Mouse (Mus musculus) CH12F3 (cell line): ENCODE measurements around the gene Lekr1.

Source experiments
- in situ Hi-C: fragments of 300-500 bp; cut with MboI; formaldehyde crosslinking; loops from 2 replicates; pipeline ENCODE4 v1.14.3; 2020; ENCODE audit warnings: low sequenced_read_pairs

Lekr1 gene

GRCm38 (mm10) chr3:65863762-65864377 lies 197.8 kb downstream of the Lekr1 start:
- in situ Hi-C loops, result no loop called here

- in situ Hi-C loops, result no loop called here
Observed at GRCm38 (mm10) chr3:65868931-65869330, 202.9 kb downstream of the Lekr1 start.

- in situ Hi-C loops, result no loop called here
Observed at GRCm38 (mm10) chr3:65869724-65870123, 203.7 kb downstream of the Lekr1 start.

GRCm38 (mm10) chr3:65871188-65871603 lies 205.2 kb downstream of the Lekr1 start:
- in situ Hi-C loops, result no loop called here

- in situ Hi-C loops, result no loop called here
Observed at GRCm38 (mm10) chr3:65871609-65872272, 205.7 kb downstream of the Lekr1 start.

- in situ Hi-C loops, result no loop called here
Observed at GRCm38 (mm10) chr3:65873093-65873830, 207.2 kb downstream of the Lekr1 start.
